Mouse (Mus musculus): Measurements from ENCODE around the gene Lmbrd1.
"Not testable (repeated sequence)": the region's sequence is repeated elsewhere in the genome, so short reads cannot be mapped to it uniquely, and the experiment has no call there.

Lmbrd1 gene

GRCm38 (mm10) chr1:24678205-24678917, at the start of gene Lmbrd1:
Gene Lmbrd1 (plus strand): TSS chr1:24678630.
- in situ Hi-C loops (cut with MboI, MseI), result no loop called here

GRCm38 (mm10) chr1:24633553-24634132, 44.8 kb upstream of the Lmbrd1 start:
- in situ Hi-C loops (cut with MboI, MseI), result loop anchor here in 1 of 2 experiments (5.0 kb wide), 1 partner anchor 994 kb away; no protein-coding TSS in a partner anchor

GRCm38 (mm10) chr1:24650100-24650499, 28.3 kb upstream of the Lmbrd1 start:
- in situ Hi-C loops (cut with MboI, MseI), result no loop called here

GRCm38 (mm10) chr1:24659914-24660313, 18.5 kb upstream of the Lmbrd1 start:
- in situ Hi-C loops (cut with MboI, MseI), result no loop called here

GRCm38 (mm10) chr1:24660662-24661061, 17.8 kb upstream of the Lmbrd1 start:
- in situ Hi-C loops (cut with MboI, MseI), result not testable (repeated sequence)

- in situ Hi-C loops (cut with MboI, MseI), result no loop called here
Measured at GRCm38 (mm10) chr1:24661551-24661950, 16.9 kb upstream of the Lmbrd1 start.

GRCm38 (mm10) chr1:24664158-24664557, 14.3 kb upstream of the Lmbrd1 start:
- in situ Hi-C loops (cut with MboI, MseI), result no loop called here

GRCm38 (mm10) chr1:24673231-24673630, 5.2 kb upstream of the Lmbrd1 start:
- in situ Hi-C loops (cut with MboI, MseI), result no loop called here

GRCm38 (mm10) chr1:24677706-24678105, 724 bp upstream of the Lmbrd1 start:
- in situ Hi-C loops (cut with MboI, MseI), result no loop called here

GRCm38 (mm10) chr1:24679071-24679470, 641 bp downstream of the Lmbrd1 start:
- in situ Hi-C loops (cut with MboI, MseI), result no loop called here

- in situ Hi-C loops (cut with MboI, MseI), result no loop called here
Measured at GRCm38 (mm10) chr1:24680991-24681390, 2.6 kb downstream of the Lmbrd1 start.

- in situ Hi-C loops (cut with MboI, MseI), result no loop called here
Measured at GRCm38 (mm10) chr1:24681946-24682345, 3.5 kb downstream of the Lmbrd1 start.

- in situ Hi-C loops (cut with MboI, MseI), result no loop called here
Measured at GRCm38 (mm10) chr1:24683947-24684346, 5.5 kb downstream of the Lmbrd1 start.

- in situ Hi-C loops (cut with MboI, MseI), result no loop called here
Measured at GRCm38 (mm10) chr1:24685606-24686005, 7.2 kb downstream of the Lmbrd1 start.

- in situ Hi-C loops (cut with MboI, MseI), result no loop called here
Measured at GRCm38 (mm10) chr1:24686235-24687021, 8.0 kb downstream of the Lmbrd1 start.

GRCm38 (mm10) chr1:24697677-24698076, 19.2 kb downstream of the Lmbrd1 start:
- in situ Hi-C loops (cut with MboI, MseI), result no loop called here

GRCm38 (mm10) chr1:24698146-24698880, 19.9 kb downstream of the Lmbrd1 start:
- in situ Hi-C loops (cut with MboI, MseI), result no loop called here

GRCm38 (mm10) chr1:24699320-24699719, 20.9 kb downstream of the Lmbrd1 start:
- in situ Hi-C loops (cut with MboI, MseI), result no loop called here

- in situ Hi-C loops (cut with MboI, MseI), result no loop called here
Measured at GRCm38 (mm10) chr1:24700241-24700640, 21.8 kb downstream of the Lmbrd1 start.

GRCm38 (mm10) chr1:24703821-24704220, 25.4 kb downstream of the Lmbrd1 start:
- in situ Hi-C loops (cut with MboI, MseI), result no loop called here

- in situ Hi-C loops (cut with MboI, MseI), result no loop called here
Measured at GRCm38 (mm10) chr1:24716301-24716700, 37.9 kb downstream of the Lmbrd1 start.

GRCm38 (mm10) chr1:24719621-24720020, 41.2 kb downstream of the Lmbrd1 start:
- in situ Hi-C loops (cut with MboI, MseI), result no loop called here
